Mouse (Mus musculus): ENCODE data around the gene 1700023F06Rik.

GRCm38 (mm10) chr11:103206203-103206602, 2.2 kb downstream of the 1700023F06Rik start:
- TF ChIP-seq POLR2A (IDR thresholded peaks at IDR 0.05; ENCODE audit: extremely low read depth, insufficient read depth, low read length) (no peak), CTCF (IDR thresholded peaks at IDR 0.05; ENCODE audit: low read depth, low read length) (no peak)
